Mouse (Mus musculus) CH12.LX (cell line): ENCODE measurements around the gene Fam72a. TPM values are rescaled to one million over a fixed set of nuclear protein-coding genes. Genes with fewer than 3 reads are reported as not detected.

Experiments used
- DNase-seq: peaks from one replicate; pipeline ENCODE4 v3.0.0-alpha.2; 2013; ENCODE audit errors: extremely low read depth
- H3K27ac ChIP-seq: 2 replicates; pipeline ENCODE4 v1.5.1; 2012; ENCODE audit warnings: low read depth, mild to moderate bottlenecking, control low read depth, moderate library complexity; ENCODE audit not compliant: insufficient read depth
- H3K27me3 ChIP-seq: replicated peaks from 2 replicates; pipeline ENCODE3; 2012; ENCODE audit warnings: inconsistent platforms
- H3K36me3 ChIP-seq, 2 experiments: replicated peaks in 1 of 2; 2 replicates each; pipeline versions ENCODE3 to v1.6.1; 2012; ENCODE audit warnings: inconsistent platforms in 1 of 2, low read length in 1 of 2, mild to moderate bottlenecking in 1 of 2, mixed read lengths in 1 of 2, moderate library complexity in 1 of 2; ENCODE audit not compliant: control insufficient read depth in 1 of 2, insufficient read depth in 1 of 2
- H3K4me1 ChIP-seq, 2 experiments: 2 replicates each; pipeline ENCODE4 v1.6.1; 2012; ENCODE audit warnings: inconsistent platforms in 1 of 2, moderate library complexity in 1 of 2; ENCODE audit not compliant: insufficient read depth in 2 of 2, control insufficient read depth in 1 of 2
- H3K4me2 ChIP-seq: 2 replicates; pipeline ENCODE4 v1.6.1; 2012; ENCODE audit warnings: low read depth, mild to moderate bottlenecking, control low read depth; ENCODE audit not compliant: poor library complexity, insufficient read depth, severe bottlenecking
- H3K4me3 ChIP-seq, 3 experiments: fragments of 150-350 bp in 1 of 3; sonication (generic) in 1 of 3; replicated peaks in 1 of 3; 2 replicates each; pipeline versions ENCODE3 to v1.5.1; 2011 to 2012; ENCODE audit warnings: low read depth in 2 of 3, low read length in 2 of 3, mild to moderate bottlenecking in 2 of 3, moderate library complexity in 2 of 3, control low read depth in 1 of 3, improper control_type of control experiment in 1 of 3, inconsistent platforms in 1 of 3, mixed read lengths in 1 of 3; ENCODE audit not compliant: poor library complexity in 1 of 3
- H3K79me2 ChIP-seq: replicated peaks from 2 replicates; pipeline ENCODE4 v1.6.1; 2012; ENCODE audit warnings: mild to moderate bottlenecking, moderate library complexity; ENCODE audit not compliant: control insufficient read depth, poor library complexity, insufficient read depth, severe bottlenecking; ENCODE audit errors: extremely low read depth
- H3K9ac ChIP-seq: 2 replicates; pipeline ENCODE4 v1.6.1; 2012; ENCODE audit warnings: low read depth, mild to moderate bottlenecking, control low read depth, moderate library complexity; ENCODE audit not compliant: insufficient read depth
- H3K9me3 ChIP-seq: replicated peaks from 2 replicates; pipeline ENCODE3; 2012; ENCODE audit warnings: low read length, inconsistent platforms, mixed read lengths
- BHLHE40 ChIP-seq: IDR thresholded peaks from 2 replicates; pipeline ENCODE4 v1.6.1; 2011; ENCODE audit warnings: mild to moderate bottlenecking, low read depth, low read length, improper control_type of control experiment
- CHD1 ChIP-seq: IDR thresholded peaks from 2 replicates; pipeline ENCODE4 v1.6.1; 2012; ENCODE audit warnings: low read depth, low read length, improper control_type of control experiment, inconsistent platforms
- CHD2 ChIP-seq: IDR thresholded peaks from 2 replicates; pipeline ENCODE4 v1.6.1; 2011; ENCODE audit warnings: low read length, improper control_type of control experiment
- ELF1 ChIP-seq: IDR thresholded peaks from 2 replicates; pipeline ENCODE4 v1.6.1; 2014; ENCODE audit warnings: low read depth, mild to moderate bottlenecking, inconsistent platforms, low read length, improper control_type of control experiment
- EP300 ChIP-seq: IDR thresholded peaks from 2 replicates; pipeline ENCODE4 v1.6.1; 2011; ENCODE audit warnings: low read length, improper control_type of control experiment
- IRF4 ChIP-seq: IDR thresholded peaks from 2 replicates; pipeline ENCODE4 v1.6.1; 2014; ENCODE audit warnings: low read depth, mild to moderate bottlenecking, inconsistent platforms, low read length, improper control_type of control experiment
- KAT2A ChIP-seq: IDR thresholded peaks from 2 replicates; pipeline ENCODE4 v1.6.1; 2012; ENCODE audit warnings: low read length, improper control_type of control experiment, inconsistent platforms; ENCODE audit not compliant: insufficient replicate concordance
- MAX ChIP-seq: IDR thresholded peaks from 2 replicates; pipeline ENCODE4 v1.6.1; 2011; ENCODE audit warnings: low read length, improper control_type of control experiment
- MAZ ChIP-seq: IDR thresholded peaks from 2 replicates; pipeline ENCODE4 v1.6.1; 2012; ENCODE audit warnings: low read depth, mild to moderate bottlenecking, inconsistent platforms, low read length, improper control_type of control experiment, moderate library complexity
- MEF2A ChIP-seq: IDR thresholded peaks from 2 replicates; pipeline ENCODE4 v1.6.1; 2014; ENCODE audit warnings: low read depth, mild to moderate bottlenecking, inconsistent platforms, low read length, improper control_type of control experiment, borderline replicate concordance
- MXI1 ChIP-seq: IDR thresholded peaks from 2 replicates; pipeline ENCODE4 v1.6.1; 2011; ENCODE audit warnings: mild to moderate bottlenecking, low read depth, low read length, improper control_type of control experiment
- NELFE ChIP-seq: IDR thresholded peaks from 2 replicates; pipeline ENCODE4 v1.6.1; 2011; ENCODE audit warnings: low read depth, low read length, improper control_type of control experiment
- NRF1 ChIP-seq: IDR thresholded peaks from 2 replicates; pipeline ENCODE4 v1.6.1; 2014; ENCODE audit warnings: low read depth, mild to moderate bottlenecking, inconsistent platforms, low read length, improper control_type of control experiment, moderate library complexity
- PAX5 ChIP-seq: IDR thresholded peaks from 2 replicates; pipeline ENCODE4 v1.6.1; 2012; ENCODE audit warnings: low read length, inconsistent platforms, mixed read lengths
- SIN3A ChIP-seq: IDR thresholded peaks from 2 replicates; pipeline ENCODE4 v1.6.1; 2012; ENCODE audit warnings: low read length, improper control_type of control experiment, inconsistent platforms
- TBP ChIP-seq: conservative IDR thresholded peaks from 2 replicates; pipeline ENCODE4 v1.6.1; 2011; ENCODE audit warnings: low read depth, low read length, improper control_type of control experiment
- TCF12 ChIP-seq: IDR thresholded peaks from 2 replicates; pipeline ENCODE4 v1.6.1; 2014; ENCODE audit warnings: low read depth, mild to moderate bottlenecking, inconsistent platforms, low read length, improper control_type of control experiment
- UBTF ChIP-seq: IDR thresholded peaks from 2 replicates; pipeline ENCODE4 v1.6.1; 2012; ENCODE audit warnings: low read depth, mild to moderate bottlenecking, inconsistent platforms, low read length, improper control_type of control experiment, moderate library complexity
- ZC3H11A ChIP-seq: IDR thresholded peaks from 2 replicates; pipeline ENCODE4 v1.6.1; 2012; ENCODE audit warnings: low read depth, mild to moderate bottlenecking, inconsistent platforms, low read length, improper control_type of control experiment
- ZNF384 ChIP-seq: IDR thresholded peaks from 2 replicates; pipeline ENCODE4 v1.6.1; 2012; ENCODE audit warnings: low read depth, low read length, improper control_type of control experiment, inconsistent platforms
- dilution Hi-C: fragments of 300-500 bp; cut with MboI; formaldehyde crosslinking; loops from 2 replicates; pipeline ENCODE4 v1.14.3; 2020; ENCODE audit warnings: low sequenced_read_pairs; ENCODE audit not compliant: extremely low pct_unique_long_range_greater_than_20kb, extremely low pct_ligation_motif_present
- in situ Hi-C: fragments of 300-500 bp; cut with MboI; formaldehyde crosslinking; loops from 3 replicates; pipeline ENCODE4 v1.14.3; 2019; ENCODE audit warnings: low sequenced_read_pairs, low pct_ligation_motif_present, low pct_unique_long_range_greater_than_20kb, mixed read lengths
- polyA plus RNA-seq: library from polyadenylated mRNA; unstranded; fragments of >175 nt; gene quantifications from 2 replicates; pipeline ENCODE4 v1.2.1, GENCODE M21; 2012; ENCODE audit warnings: low read depth; ENCODE audit not compliant: insufficient read length
- total RNA-seq, 2 experiments: library from RNA; depleted of rRNA; stranded (reverse); fragments of 300-350 nt in 1 of 2; fragments of >200 nt in 1 of 2; gene quantifications; 2 replicates each; pipeline ENCODE4 v1.2.3; 2012 to 2014

Fam72a gene
- total and polyA plus RNA-seq, 3 experiments: 10.5 to 22.4 (median 19.1) TPM

- Histone ChIP-seq H3K9ac (peak overlapping the region; percentile 56), H3K9me3 (no peaks in the 10 kb centered on the region), H3K27me3 (no peaks in the 10 kb centered on the region), H3K4me3 (peak overlapping the region; percentile 68 to 90 (median 86)), H3K79me2 (peaks cover 58% of the 10 kb centered on the region), H3K4me1 (peaks cover 3 to 42% of the 10 kb centered on the region in 2 experiments), H3K36me3 (peaks cover 0 to 3% of the 10 kb centered on the region in 2 experiments), H3K4me2 (peak overlapping the region; percentile 91), H3K27ac (peak overlapping the region; percentile 88; the same call in 1 of the 2 replicates)
- dilution Hi-C loops (no loop called here), in situ Hi-C loops (no loop called here)
- TF ChIP-seq UBTF (no peak), NRF1 (no peak), MXI1 (0 out of 2 replicates have a peak, but pooled peaks have one; percentile 20)
- DNase-seq: no peak
Observed at GRCm38 (mm10) chr1:131525586-131526271, 2.0 kb upstream of the Fam72a start.

- peak overlapping the region; percentile 91 for H3K4me2 ChIP-seq
- DNase-seq: peak; percentile 79
- peak overlapping the region; percentile 88 for H3K27ac ChIP-seq
- dilution Hi-C loops: no loop called here
- H3K9me3 ChIP-seq: no peaks in the 10 kb centered on the region
- H3K79me2 ChIP-seq: peaks cover 58% of the 10 kb centered on the region
- peak overlapping the region; percentile 56 for H3K9ac ChIP-seq
- H3K4me1 ChIP-seq: peaks cover 3 to 44% of the 10 kb centered on the region in 2 experiments
- peak overlapping the region; percentile 68 to 90 (median 86) for H3K4me3 ChIP-seq
- in situ Hi-C loops: no loop called here
- no peaks in the 10 kb centered on the region for H3K27me3 ChIP-seq
- TF ChIP-seq MXI1 (no peak; the same call in 1 of the 2 replicates), CHD2 (no peak), CHD1 (0 out of 2 replicates have a peak, but pooled peaks have one; percentile 54), TBP (no peak), MAZ (no peak; the same call in 1 of the 2 replicates), TCF12 (0 out of 2 replicates have a peak, but pooled peaks have one; percentile 24), SIN3A (0 out of 2 replicates have a peak, but pooled peaks have one; percentile 69), EP300 (0 out of 2 replicates have a peak, but pooled peaks have one; percentile 13), MAX (peak; percentile 29; the same call in 1 of the 2 replicates), PAX5 (no peak), ZC3H11A (no peak), ELF1 (no peak), MEF2A (0 out of 2 replicates have a peak, but pooled peaks have one; percentile 8), IRF4 (peak; percentile 5; the same call in 1 of the 2 replicates), UBTF (peak; percentile 53; the same call in 1 of the 2 replicates), KAT2A (no peak), ZNF384 (no peak), NELFE (0 out of 2 replicates have a peak, but pooled peaks have one; percentile 14), BHLHE40 (peak; percentile 29; the same call in 1 of the 2 replicates)
- TF ChIP-seq, all 38 proteins: peak for 10
- peaks cover 0 to 8% of the 10 kb centered on the region in 2 experiments for H3K36me3 ChIP-seq
Observed at GRCm38 (mm10) chr1:131526371-131527270, 1.1 kb upstream of the Fam72a start.
